Mouse (Mus musculus): ENCODE measurements at regions not wholly inside any gene's neighbourhood (a gene's known extent, or its start where the extent isn't known, plus 50 kb on each side); places are given as distances from the start of the nearest gene placed in this dataset.

DNA sequence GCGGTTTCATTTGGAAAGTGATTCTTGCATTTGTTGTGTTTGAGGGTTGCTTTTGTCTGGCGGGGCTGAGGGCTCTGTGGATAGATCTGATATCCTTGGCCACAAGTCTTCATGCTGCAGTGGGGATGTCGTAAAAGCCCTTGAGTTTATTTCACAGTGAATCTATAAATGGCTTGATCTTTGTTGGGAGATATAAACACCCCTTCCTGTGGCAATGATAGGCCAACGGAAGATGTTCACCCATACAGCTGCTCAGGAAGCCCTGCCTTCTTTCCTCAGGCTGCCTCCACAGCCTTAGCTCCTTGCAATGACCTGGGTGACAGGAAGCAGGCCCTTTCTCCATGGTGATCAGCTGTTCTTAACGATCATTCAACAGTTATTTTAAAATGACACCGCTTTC is 291.3 kb upstream of the Gadl1 start:
- TF ChIP-seq CTCF (conservative IDR thresholded peaks at IDR 0.05; ENCODE audit: insufficient read depth, insufficient read length, low read depth, low read length), result no peak
- TF ChIP-seq POLR2A (IDR thresholded peaks at IDR 0.05; ENCODE audit: low read depth, low read length), result no peak
